Mouse (Mus musculus) kidney, postnatal 0 days (tissue): Measurements from ENCODE around the gene Loxl1. TPM values are rescaled to one million over a fixed set of nuclear protein-coding genes. Genes with fewer than 3 reads are reported as not detected.
A peak's percentile ranks its signal among the peaks of the same experiment; 100 is the strongest.

Source experiments
- ATAC-seq: fragments of 200-750 bp; cut with Nextera tagmentation; replicated peaks from 2 replicates; pipeline ENCODE4 v1.8.0; 2017; ENCODE audit warnings: low read depth, moderate number of reproducible peaks, moderate TSS enrichment, moderate library complexity; ENCODE audit not compliant: low FRiP score
- DNase-seq: peaks from one replicate; pipeline ENCODE4 v3.0.0-alpha.2; 2016; ENCODE audit warnings: low spot score
- H3K27ac ChIP-seq: fragments of 300-500 bp; sonication (generic); 2 replicates; pipeline ENCODE4 v1.5.1; 2014; ENCODE audit warnings: mild to moderate bottlenecking
- H3K27me3 ChIP-seq: fragments of 300-500 bp; sonication (generic); 2 replicates; pipeline ENCODE4 v1.6.1; 2014; ENCODE audit warnings: low read length, mixed read lengths; ENCODE audit not compliant: insufficient read depth
- H3K36me3 ChIP-seq: fragments of 300-500 bp; sonication (generic); 2 replicates; pipeline ENCODE4 v1.6.1; 2014; ENCODE audit warnings: low read length, mixed read lengths; ENCODE audit not compliant: insufficient read depth
- H3K4me1 ChIP-seq: fragments of 300-500 bp; sonication (generic); replicated peaks from 2 replicates; pipeline ENCODE4 v1.6.1; 2014; ENCODE audit warnings: antibody characterized with exemption, low read length, mixed read lengths; ENCODE audit not compliant: insufficient read depth
- H3K4me2 ChIP-seq: fragments of 300-500 bp; sonication (generic); 2 replicates; pipeline ENCODE4 v1.6.1; 2014; ENCODE audit warnings: mild to moderate bottlenecking, low read length, moderate library complexity, mixed read lengths
- H3K4me3 ChIP-seq: fragments of 300-500 bp; sonication (generic); replicated peaks from 2 replicates; pipeline ENCODE4 v1.5.1; 2014; ENCODE audit warnings: low read depth, low read length
- H3K9ac ChIP-seq: fragments of 300-500 bp; sonication (generic); 2 replicates; pipeline ENCODE4 v1.6.1; 2014; ENCODE audit warnings: low read depth, low read length
- H3K9me3 ChIP-seq: fragments of 300-500 bp; sonication (generic); replicated peaks from 2 replicates; pipeline ENCODE4 v1.6.1; 2016; ENCODE audit warnings: low read length, inconsistent platforms, mixed read lengths
- CTCF ChIP-seq: IDR thresholded peaks from 2 replicates; pipeline ENCODE4 v1.5.1; 2016; ENCODE audit warnings: antibody characterized with exemption, low read depth, mild to moderate bottlenecking, moderate library complexity
- WGBS: fragments of 180-500 bp; shearing (Covaris S2); extraction: QIAGEN DNeasy Blood & Tissue Kit; methylation state at CpG from one replicate; pipeline ENCODE4 v1.1.7; 2014; 5-methylcytosine and 5-hydroxymethylcytosine counted together
- polyA plus RNA-seq: library from polyadenylated mRNA; unstranded; fragments of >200 nt; fragmentation: Nextera tagmentation; extraction: Ambion mirVana; gene quantifications from 2 replicates; pipeline ENCODE4 v1.2.1, GENCODE M21; 2015

Loxl1 gene
- polyA plus RNA-seq, 1 experiment from 2014 or later: 62.2 TPM

DNA sequence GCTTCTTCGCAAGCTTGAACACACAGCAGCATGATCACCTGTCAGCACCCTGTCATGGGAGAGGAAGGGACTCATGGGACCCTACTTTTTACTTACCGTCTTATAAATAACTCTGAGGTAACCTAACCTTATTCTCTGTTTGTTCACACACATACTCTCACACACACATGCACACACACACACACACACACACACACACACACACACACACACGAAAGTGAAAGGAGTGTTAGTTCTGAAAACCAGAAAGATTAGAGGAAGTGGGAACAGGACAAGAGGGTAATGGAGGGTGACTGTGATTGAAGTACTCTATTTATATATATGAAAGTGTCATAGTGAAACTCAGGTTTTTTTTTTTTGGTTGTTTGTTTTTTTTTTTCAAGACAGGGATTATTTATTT is 41.9 kb downstream of the Loxl1 start:
- no peak overlapping the region for H3K9ac ChIP-seq
- no peak overlapping the region for H3K4me3 ChIP-seq
- DNase-seq (no peak), ATAC-seq (no peak)
- H3K27me3 ChIP-seq: no peaks in the 10 kb centered on the region
- no peaks in the 10 kb centered on the region for H3K9me3 ChIP-seq
- peaks cover 16% of the 10 kb centered on the region for H3K4me1 ChIP-seq
- H3K4me2 ChIP-seq: no peak overlapping the region
- no peak overlapping the region for H3K27ac ChIP-seq
- WGBS: 79% methylated on average over 3 of the region's 3 CpGs
- no peaks in the 10 kb centered on the region for H3K36me3 ChIP-seq
- no peak for TF ChIP-seq CTCF

DNA sequence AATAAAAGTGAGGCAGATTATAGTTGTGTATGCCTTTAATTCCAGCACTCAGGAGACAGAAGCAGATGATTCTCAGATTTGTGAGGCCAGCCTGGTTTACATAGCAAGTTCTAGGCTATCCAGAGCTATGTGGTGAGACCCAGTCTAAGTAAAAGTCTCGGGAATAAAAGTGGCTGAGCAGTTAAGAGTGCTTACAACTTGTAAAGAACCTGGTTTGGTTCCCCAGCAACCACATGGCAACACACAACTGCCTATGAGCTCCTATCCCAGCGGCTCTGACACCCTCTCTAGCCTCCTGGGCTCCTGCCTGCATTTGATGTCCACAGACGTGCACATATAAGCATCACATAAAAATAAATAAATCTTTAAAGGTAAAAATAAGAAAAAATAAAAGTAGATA is 42.9 kb downstream of the Loxl1 start:
- Histone ChIP-seq H3K4me1 (peaks cover 8% of the 10 kb centered on the region), H3K4me2 (no peak overlapping the region), H3K27ac (no peak overlapping the region), H3K9ac (no peak overlapping the region), H3K27me3 (no peaks in the 10 kb centered on the region), H3K4me3 (no peak overlapping the region), H3K9me3 (no peaks in the 10 kb centered on the region), H3K36me3 (no peaks in the 10 kb centered on the region)
- ATAC-seq (no peak), DNase-seq (no peak)
- 56% methylated on average over 3 of the region's 3 CpGs for WGBS
- TF ChIP-seq CTCF: no peak

DNA sequence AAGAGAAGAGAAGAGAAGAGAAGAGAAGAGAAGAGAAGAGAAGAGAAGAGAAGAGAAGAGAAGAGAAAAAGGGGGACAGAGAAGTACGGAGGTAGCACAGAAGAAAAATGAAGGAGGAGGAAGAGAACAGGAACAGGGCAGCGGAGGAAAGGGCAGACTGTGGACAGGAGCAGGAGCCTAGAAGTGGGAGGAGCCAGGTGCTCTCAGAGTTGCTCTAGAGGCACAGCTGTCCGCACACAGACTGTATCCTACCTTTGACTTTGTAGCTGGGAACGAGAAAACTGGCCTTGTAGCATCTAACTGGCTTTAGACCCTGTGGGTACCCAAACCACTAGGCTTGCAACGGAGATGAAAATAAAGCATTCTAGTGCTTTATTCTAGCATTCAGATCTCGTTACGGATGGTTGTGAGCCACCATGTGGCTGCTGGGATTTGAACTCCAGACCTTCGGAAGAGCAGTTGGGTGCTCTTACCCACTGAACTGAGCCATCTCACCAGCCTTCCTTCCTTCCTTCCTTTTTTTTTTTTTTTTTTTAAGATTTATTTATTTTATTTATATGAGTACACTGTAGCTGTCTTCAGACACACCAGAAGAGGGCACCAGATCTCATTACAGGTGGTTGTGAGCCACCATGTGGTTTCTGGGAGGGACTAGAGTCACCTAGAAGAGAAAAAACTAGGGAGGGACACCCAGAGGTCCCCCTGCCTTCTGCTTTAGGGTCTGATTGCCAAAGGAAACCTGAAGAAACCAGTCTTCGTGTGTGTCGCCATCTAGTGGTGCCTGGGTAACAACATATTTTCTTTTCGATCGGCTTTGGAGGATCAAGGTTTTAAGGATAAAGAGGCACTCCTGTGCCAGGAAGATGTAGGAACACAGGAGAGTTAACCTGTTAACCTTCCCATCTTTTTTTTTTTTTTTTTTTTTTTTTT is 44.3 kb downstream of the Loxl1 start:
- H3K27ac ChIP-seq: no peak overlapping the region
- no peak overlapping the region for H3K4me3 ChIP-seq
- H3K36me3 ChIP-seq: no peaks in the 10 kb centered on the region
- DNase-seq (peak; percentile 92), ATAC-seq (no peak)
- no peak overlapping the region for H3K4me2 ChIP-seq
- no peaks in the 10 kb centered on the region for H3K27me3 ChIP-seq
- H3K9ac ChIP-seq: no peak overlapping the region
- peaks cover 1% of the 10 kb centered on the region; the same call in 1 of the 2 replicates for H3K4me1 ChIP-seq
- 55% methylated on average over 12 of the region's 12 CpGs for WGBS
- peak; percentile 80 for TF ChIP-seq CTCF
- H3K9me3 ChIP-seq: no peaks in the 10 kb centered on the region

DNA sequence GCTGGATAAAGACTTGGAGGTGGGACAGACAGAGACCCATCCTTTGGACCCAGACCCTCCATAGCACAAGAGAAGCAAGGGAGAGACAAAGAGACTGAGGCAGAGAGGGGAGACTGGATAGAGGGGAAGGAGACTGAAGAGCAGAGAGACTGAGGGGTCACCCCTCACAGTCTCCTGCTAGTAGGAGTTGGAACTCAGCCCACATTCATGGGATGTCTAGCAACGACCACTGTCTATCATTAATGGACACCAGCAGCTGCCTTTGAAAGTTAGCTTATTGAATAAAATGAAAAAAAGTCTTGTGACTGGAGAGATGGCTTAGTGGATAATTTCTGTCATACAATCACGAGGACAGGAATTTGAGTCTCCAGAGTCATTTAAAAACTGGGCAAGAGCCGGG is 45.9 kb downstream of the Loxl1 start:
- no peaks in the 10 kb centered on the region for H3K27me3 ChIP-seq
- 61% methylated on average over 3 of the region's 3 CpGs for WGBS
- H3K36me3 ChIP-seq: peaks cover 7% of the 10 kb centered on the region
- DNase-seq (no peak), ATAC-seq (no peak)
- no peak for TF ChIP-seq CTCF
- H3K4me1 ChIP-seq: no peaks in the 10 kb centered on the region; the same call in 1 of the 2 replicates
- H3K4me2 ChIP-seq: no peak overlapping the region
- no peaks in the 10 kb centered on the region for H3K9me3 ChIP-seq
- H3K9ac ChIP-seq: 0 out of 2 replicates have a peak overlapping the region, but pooled peaks have one; percentile 10
- no peak overlapping the region for H3K4me3 ChIP-seq
- peak overlapping the region; percentile 76 for H3K27ac ChIP-seq

DNA sequence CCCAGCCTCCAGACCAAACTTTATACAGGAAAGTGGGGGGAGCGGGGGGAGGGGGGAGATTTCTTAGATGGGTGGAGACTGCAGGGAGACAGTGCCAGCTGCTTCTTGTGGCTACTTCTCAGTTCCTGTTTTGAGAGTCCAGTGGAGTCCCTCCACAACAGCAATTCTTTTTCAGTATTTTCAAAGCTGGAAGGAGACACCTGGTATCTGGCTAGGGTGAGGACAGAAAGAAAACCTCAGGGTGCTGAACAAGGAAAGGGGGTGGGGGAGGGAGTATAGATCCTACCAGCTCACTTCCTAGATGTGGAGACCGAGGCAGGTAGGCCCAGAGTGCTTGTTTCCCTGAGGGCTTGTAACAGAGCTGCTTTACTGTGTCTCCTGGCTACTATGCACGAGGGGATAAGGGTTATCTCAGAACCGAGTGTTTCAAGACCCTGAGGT is 46.4 kb downstream of the Loxl1 start:
- ATAC-seq: no peak
- H3K9ac ChIP-seq: 0 out of 2 replicates have a peak overlapping the region, but pooled peaks have one; percentile 10
- peak; percentile 70 for DNase-seq
- TF ChIP-seq CTCF: no peak
- WGBS: 19% methylated on average over 4 of the region's 4 CpGs
- H3K27ac ChIP-seq: peak overlapping the region; percentile 76
- H3K4me2 ChIP-seq: no peak overlapping the region
- no peaks in the 10 kb centered on the region; the same call in 1 of the 2 replicates for H3K4me1 ChIP-seq
- H3K27me3 ChIP-seq: no peaks in the 10 kb centered on the region
- no peak overlapping the region for H3K4me3 ChIP-seq
- no peaks in the 10 kb centered on the region for H3K9me3 ChIP-seq
- peaks cover 11% of the 10 kb centered on the region for H3K36me3 ChIP-seq

DNA sequence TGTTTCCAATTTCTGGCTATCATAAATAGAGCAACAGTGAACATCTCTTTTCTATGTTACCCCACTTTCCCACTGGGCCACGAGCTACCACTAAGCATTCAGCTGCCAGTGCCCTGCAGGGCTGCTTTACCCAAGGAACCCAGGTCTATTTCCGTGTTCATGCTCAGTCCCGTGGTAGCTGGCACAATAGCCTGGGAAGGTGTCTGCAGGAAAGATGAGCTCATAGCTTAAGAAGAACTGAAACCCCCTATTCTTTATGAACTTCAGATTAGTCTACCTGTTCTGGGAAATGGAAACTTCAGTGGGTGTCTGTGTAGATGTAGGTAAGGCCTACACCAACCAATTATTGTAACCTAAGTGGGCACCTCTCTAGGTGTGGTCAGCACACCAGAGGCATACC is 47.6 kb downstream of the Loxl1 start:
- Histone ChIP-seq H3K36me3 (peaks cover 19% of the 10 kb centered on the region), H3K4me2 (no peak overlapping the region), H3K4me3 (no peak overlapping the region), H3K9ac (no peak overlapping the region), H3K9me3 (no peaks in the 10 kb centered on the region), H3K4me1 (no peaks in the 10 kb centered on the region; the same call in 1 of the 2 replicates), H3K27ac (no peak overlapping the region), H3K27me3 (no peaks in the 10 kb centered on the region)
- WGBS: 80% methylated on average over 3 of the region's 3 CpGs
- no peak for DNase-seq
- no peak for TF ChIP-seq CTCF
- no peak for ATAC-seq
